Mouse (Mus musculus) embryo, embryonic 10 days (tissue): Measurements from ENCODE around the gene Pzp.

Source experiments
- DNase-seq: peaks from one replicate; pipeline ENCODE4 v3.0.0-alpha.2; 2015; ENCODE audit warnings: low spot score

Pzp gene

DNA sequence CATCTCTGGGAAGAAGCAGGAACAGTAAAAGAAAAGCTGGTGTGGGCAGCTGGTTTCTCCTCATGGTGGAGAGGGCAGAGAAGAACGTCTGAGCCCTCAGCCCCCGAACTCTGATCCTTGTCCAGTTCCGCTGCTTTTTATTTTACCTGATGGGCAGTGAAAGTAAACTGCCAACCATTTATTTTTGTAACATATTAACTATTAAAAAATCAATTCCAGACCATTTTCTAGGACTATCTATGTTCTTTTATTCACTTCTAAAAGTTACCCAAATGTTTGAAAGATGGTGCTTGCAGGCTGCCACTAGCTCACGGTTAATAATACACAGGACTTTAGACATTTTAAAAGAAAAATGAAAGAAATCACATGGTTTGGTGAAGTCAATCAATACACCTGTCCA lies at the start of gene Pzp:
Gene Pzp (minus strand): TSS at position 120 of the 400 bp plus-strand sequence.
- DNase-seq = no peak

DNA sequence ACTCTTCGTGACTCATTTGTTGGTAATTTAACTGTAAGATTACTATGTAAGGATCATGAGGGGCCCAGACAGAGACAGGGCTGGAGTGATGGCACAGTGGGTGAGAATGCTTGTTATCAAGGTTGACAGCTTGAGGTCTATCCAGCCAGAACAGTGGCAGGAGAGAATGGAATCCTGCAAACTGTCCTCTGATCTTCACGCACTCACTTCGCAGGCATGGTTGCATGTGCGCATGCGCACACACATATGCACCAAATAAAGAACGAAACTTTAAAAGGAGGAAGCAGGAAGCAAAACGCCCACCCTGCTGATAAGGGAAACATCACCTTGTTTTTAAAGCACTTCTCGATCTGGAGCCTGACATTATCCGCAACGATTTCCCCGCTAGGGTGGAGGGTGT lies 40.1 kb upstream of the Pzp start:
- DNase-seq = no peak

GRCm38 (mm10) chr6:128554049-128554448 lies 27.5 kb upstream of the Pzp start:
- DNase-seq = no peak

GRCm38 (mm10) chr6:128549463-128550452 lies 23.2 kb upstream of the Pzp start:
- DNase-seq = no peak

GRCm38 (mm10) chr6:128548532-128548931 lies 22.0 kb upstream of the Pzp start:
- no peak for DNase-seq

DNA sequence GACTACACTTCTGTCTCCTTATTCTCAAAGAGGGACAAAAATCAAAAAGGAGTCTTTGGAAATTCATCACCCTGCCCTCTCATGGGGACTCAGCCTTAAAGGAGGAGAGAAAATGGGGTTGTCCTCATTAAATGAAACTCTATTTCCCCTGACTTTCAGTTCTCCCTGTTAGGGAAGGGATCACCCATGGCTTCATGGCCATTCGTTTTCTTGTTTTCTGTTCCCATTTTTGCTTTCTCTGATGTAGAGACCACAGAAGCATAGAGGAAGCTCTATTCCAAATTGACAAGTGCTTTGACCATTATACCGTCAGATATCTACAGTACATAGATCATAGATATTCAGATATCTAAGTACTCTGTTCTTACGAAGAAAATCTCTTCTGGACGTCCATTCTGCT lies 18.9 kb upstream of the Pzp start:
- no peak for DNase-seq

- DNase-seq = no peak
These were observed 16.7 kb upstream of the Pzp start for GRCm38 (mm10) chr6:128543226-128543625.

GRCm38 (mm10) chr6:128535250-128535649 lies 8.7 kb upstream of the Pzp start:
- no peak for DNase-seq

DNA sequence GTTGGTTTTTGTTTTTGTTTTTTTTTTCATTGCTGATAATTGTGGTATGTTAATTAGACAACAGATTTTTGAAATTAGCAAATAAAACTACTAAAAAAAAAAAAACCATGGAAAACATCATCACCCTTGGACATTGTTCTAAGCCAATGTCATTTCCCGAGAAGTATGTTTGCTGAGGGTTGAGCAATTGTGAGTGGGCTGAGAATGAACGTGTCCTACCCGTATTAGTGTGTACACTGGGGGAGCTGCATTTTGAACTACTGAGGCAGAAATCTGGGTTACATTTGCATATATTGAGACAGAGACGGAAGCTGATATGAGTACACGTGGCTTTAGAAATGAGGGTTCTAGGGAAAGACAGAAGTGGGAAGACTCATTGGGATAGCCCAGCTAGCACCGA lies 6.8 kb upstream of the Pzp start:
- no peak for DNase-seq

DNA sequence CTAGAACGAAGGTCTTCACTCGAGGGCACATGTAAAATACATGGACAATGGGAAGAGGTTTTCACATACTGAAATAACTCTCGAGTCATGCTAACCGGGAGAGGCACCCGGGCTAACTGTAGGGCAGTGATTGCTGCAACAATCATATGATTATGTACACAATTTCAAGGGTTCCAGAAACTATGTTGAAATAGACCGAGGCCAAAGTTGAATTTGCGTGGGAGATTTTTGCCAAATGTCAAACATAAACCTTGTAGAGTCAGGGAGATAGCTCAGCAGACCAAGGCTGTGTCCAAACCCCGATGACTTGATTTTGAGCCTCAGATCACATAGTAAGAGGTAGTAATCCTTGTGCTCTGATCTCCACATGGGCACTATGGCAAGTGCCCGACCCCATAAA lies 6.2 kb upstream of the Pzp start:
- no peak for DNase-seq

GRCm38 (mm10) chr6:128528491-128528890 lies 2.0 kb upstream of the Pzp start:
- DNase-seq = no peak

DNA sequence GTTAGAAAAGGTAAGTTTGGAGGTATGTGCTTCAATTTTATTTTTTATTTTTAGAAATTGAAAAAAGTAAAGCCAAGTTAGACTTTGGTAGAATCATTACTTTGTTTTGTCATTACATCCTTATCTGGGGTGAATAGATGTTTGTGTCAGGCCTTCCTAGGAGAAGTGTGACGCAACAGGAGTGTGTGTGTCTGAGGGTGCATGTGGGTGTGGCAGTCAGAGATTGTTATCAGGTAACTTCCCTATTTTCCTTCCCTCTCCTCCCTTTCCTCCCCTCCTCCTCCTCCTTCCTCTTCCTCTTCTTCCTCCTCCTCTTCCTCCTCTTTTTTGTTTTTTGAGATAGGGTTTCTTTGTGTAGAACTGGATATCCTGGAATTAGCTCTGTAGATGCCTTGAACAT lies 590 bp upstream of the Pzp start:
- DNase-seq = no peak

DNA sequence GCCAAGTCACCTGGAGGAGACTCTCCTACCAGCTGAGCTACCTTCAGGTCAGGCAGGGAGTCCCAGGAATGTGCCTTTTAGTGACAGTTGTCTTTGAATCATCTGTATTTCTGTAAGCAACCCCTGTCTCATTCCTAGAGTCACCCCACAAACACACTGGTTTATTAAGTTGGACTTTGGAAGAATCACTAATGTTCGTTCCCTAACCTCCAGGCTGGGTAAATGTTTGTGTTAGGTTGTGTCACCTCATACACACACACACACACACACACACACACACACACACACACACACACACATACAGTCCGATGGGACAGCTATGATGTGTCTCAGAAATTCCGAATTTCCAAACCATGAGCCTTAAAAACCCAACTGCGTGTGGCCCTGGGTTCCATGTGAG lies 719 bp downstream of the Pzp start:
- no peak for DNase-seq

- DNase-seq = no peak
These were observed 3.2 kb downstream of the Pzp start for GRCm38 (mm10) chr6:128523360-128523759.

DNA sequence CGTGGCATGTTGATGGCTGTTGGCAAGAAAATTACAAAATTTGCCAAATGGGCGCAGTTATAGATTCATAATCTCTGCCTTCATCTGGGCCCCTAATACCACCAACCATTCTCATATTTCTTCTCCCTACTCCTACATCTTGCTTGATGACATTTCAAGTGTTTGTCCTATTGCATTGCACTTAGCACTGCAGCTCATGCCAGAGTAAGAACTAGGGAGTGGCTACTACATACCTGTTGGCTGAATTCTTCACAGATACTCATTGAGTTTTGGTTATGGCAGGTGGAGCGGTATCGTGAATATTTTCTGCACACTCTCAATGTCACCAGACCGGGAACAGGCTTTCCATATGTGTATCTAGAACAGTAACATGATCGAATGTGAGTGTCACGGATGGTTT lies 7.4 kb downstream of the Pzp start:
- no peak for DNase-seq

GRCm38 (mm10) chr6:128505676-128506236 lies 20.8 kb downstream of the Pzp start:
- no peak for DNase-seq

- DNase-seq = no peak
These were observed 21.8 kb downstream of the Pzp start for GRCm38 (mm10) chr6:128504743-128505142.

DNA sequence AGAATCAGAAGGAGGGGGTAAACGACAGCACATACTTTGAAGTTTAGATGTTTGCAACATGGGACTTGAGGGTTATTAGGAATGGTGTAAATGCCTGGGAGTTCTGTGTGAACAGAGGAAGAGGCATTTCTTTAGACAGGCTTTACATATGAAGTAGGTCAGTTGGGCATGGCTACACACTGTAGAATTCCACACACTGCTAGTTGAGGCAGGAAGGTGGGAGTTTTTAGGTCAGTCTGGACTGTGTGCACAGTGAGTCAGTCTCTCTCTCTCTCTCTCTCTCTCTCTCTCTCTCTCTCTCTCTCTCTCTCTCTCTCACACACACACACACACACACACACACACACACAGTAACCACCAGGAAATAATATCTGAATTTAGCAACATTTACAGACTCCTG lies 31.2 kb downstream of the Pzp start:
- DNase-seq = no peak

DNA sequence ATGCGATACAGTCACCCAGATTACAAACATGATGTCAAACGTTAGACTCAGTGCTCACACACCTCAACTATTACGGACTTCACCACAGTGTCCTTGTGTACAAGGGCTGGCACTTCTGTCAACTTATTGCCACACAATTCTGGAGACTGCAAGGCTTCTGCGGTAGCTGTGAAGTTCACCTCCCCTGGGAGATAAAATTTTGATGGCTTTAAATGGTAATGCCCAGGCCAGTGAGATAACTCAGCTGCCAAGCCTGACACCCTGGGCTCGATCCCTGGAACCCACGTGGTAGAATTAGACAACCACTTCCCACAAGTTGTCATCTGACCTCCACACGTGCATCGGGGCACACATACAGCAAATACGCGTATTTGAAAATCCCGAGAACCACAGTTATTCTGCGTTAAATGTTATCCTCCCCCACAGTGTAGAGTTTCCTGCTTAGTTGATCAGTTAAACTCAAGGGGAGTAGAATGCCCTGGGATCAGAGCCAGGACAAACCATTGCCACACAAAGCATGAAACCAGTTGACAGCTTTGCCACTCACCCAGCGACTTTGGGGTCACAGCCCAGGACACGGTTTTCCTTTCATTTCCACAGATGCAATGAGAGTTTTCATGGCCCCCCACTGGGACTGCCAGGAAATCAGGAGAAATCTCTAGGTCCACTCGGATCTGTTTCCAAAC lies 31.7 kb downstream of the Pzp start:
- DNase-seq = no peak

DNA sequence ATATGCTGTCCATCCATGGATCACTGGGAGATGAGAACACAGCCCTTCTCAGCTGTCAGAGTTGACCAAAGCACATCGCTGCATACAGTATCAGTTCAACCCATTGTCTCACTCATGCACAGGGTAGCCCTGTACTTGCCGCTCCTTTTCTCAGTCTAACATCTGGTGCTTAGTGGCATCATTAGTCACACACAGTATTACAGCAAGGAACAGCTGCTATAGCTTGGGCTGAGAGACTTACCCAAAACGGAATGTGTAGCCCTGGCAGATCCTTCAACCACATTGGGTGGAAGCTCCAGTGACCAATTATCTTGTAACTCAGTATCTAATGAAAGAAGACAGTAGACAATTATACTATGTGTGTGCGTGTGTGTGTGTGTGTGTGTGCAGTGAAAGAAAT lies 34.6 kb downstream of the Pzp start:
- no peak for DNase-seq

- DNase-seq = no peak
These were observed 36.4 kb downstream of the Pzp start for GRCm38 (mm10) chr6:128490141-128490540.

- DNase-seq = no peak
These were observed 38.8 kb downstream of the Pzp start for GRCm38 (mm10) chr6:128487736-128488135.
